Mouse (Mus musculus) activated CD4-positive, CD25-positive, alpha-beta regulatory T cell (primary cell): ENCODE measurements around the gene Foxf1. TPM values are rescaled to one million over a fixed set of nuclear protein-coding genes. Genes with fewer than 3 reads are reported as not detected.

Source experiments
- polyA plus RNA-seq, 2 experiments: library from polyadenylated mRNA; unstranded; fragments of 100-300 nt; shearing (Covaris generic); gene quantifications; one replicate each; pipeline ENCODE4 v1.2.1; 2017

Foxf1 gene
- not detected for polyA plus RNA-seq

DNA sequence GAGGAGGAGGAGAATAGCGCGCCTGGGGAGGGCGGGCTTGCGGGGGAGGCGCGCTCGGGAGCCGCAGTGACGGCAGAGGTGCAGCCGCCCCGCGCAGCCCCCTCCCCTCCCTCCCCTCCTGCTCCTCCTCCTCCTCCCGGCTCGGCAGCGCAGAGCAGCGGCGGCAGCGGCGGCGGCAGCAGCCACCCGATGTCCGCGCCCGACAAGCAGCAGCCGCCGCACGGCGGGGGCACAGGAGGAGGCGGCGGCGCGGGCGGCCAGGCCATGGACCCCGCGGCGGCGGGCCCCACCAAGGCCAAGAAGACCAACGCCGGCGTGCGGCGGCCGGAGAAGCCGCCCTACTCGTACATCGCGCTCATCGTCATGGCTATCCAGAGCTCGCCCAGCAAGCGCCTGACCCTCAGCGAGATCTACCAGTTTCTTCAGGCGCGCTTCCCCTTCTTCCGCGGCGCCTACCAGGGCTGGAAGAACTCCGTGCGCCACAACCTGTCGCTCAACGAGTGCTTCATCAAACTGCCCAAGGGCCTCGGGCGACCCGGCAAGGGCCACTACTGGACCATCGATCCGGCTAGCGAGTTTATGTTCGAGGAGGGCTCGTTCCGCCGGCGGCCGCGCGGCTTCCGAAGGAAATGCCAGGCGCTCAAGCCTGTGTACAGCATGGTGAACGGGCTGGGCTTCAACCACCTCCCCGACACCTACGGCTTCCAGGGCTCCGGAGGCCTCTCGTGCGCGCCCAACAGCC, at the start of gene Foxf1:
Gene Foxf1, plus strand, starts transcription at position 177 of the 742 bp plus-strand sequence.

GRCm38 (mm10) chr8:121107668-121108656, 23.8 kb downstream of the Foxf1 start, which contains the start of gene Mthfsd:
Gene Mthfsd, minus strand, starts transcription at chr8:121108392.

GRCm38 (mm10) chr8:121115948-121116347, 31.8 kb downstream of the Foxf1 start, which contains the start of gene Foxc2:
Gene Foxc2, plus strand, starts transcription at chr8:121116171.

DNA sequence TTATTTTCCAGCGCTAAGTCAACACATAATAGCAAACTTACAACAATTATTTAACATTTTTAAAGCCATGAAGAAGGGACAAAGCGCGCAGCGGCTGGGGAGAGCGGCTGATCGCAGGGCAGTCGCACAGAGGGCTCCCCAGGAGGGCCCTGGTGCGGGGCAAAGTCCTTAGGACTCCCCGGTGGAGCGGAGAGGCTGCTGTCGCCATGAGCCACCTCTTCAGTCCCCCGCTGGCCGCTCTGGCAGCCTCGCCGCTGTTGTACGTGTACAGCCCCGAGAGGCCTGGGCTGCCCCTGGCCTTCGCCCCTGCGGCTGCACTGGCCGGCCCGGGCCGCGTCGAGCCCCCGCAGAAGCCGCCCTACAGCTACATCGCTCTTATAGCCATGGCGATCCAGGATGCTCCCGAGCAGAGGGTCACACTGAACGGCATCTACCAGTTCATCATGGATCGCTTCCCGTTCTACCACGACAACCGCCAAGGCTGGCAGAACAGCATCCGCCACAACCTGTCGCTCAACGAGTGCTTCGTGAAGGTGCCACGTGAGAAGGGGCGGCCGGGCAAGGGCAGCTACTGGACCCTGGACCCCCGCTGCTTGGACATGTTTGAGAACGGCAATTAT, 43.7 kb downstream of the Foxf1 start, which contains the start of gene Foxl1:
Gene Foxl1, plus strand, starts transcription at position 185 of the 620 bp plus-strand sequence.

Other genes with a start within 250 kb of the Foxf1 start
- gene Mthfsd, start 24.0 kb downstream of the Foxf1 start, polyA plus RNA-seq = 10 to 100 TPM; 28.4 to 40.4 TPM
- gene Foxc2, start 31.8 kb downstream of the Foxf1 start, polyA plus RNA-seq = not detected
- gene Foxl1, start 43.6 kb downstream of the Foxf1 start, polyA plus RNA-seq = under 1 TPM in 1 of 2 experiments, not detected in 1; 0.06 TPM